Mouse (Mus musculus): Measurements from ENCODE around the gene Dlgap1. TPM values are rescaled to one million over a fixed set of nuclear protein-coding genes. Genes with fewer than 3 reads are reported as not detected.

Dlgap1 gene
- total RNA-seq, 2 experiments from 2014 or later = 0.40 to 0.53 TPM

GRCm38 (mm10) chr17:70172500-70173036 is 203.7 kb downstream of the Dlgap1 start:
- no peak for DNase-seq
- intact Hi-C loops (cut with DNase I) = no loop called here

GRCm38 (mm10) chr17:70173916-70174315 is 205.0 kb downstream of the Dlgap1 start:
- intact Hi-C loops (cut with DNase I) = no loop called here
- no peak for DNase-seq

GRCm38 (mm10) chr17:70191228-70191627 is 222.4 kb downstream of the Dlgap1 start:
- intact Hi-C loops (cut with DNase I) = no loop called here
- no peak for DNase-seq

GRCm38 (mm10) chr17:70222891-70223290 is 254.0 kb downstream of the Dlgap1 start:
- no peak for DNase-seq
- intact Hi-C loops (cut with DNase I) = no loop called here

- intact Hi-C loops (cut with DNase I) = no loop called here
- no peak for DNase-seq
Observed at GRCm38 (mm10) chr17:70247342-70247741, 278.5 kb downstream of the Dlgap1 start.

GRCm38 (mm10) chr17:70248250-70248649 is 279.4 kb downstream of the Dlgap1 start:
- intact Hi-C loops (cut with DNase I) = no loop called here
- DNase-seq = no peak

GRCm38 (mm10) chr17:70252476-70252875 is 283.6 kb downstream of the Dlgap1 start:
- intact Hi-C loops (cut with DNase I) = no loop called here
- DNase-seq = no peak

GRCm38 (mm10) chr17:70256371-70256770 is 287.5 kb downstream of the Dlgap1 start:
- intact Hi-C loops (cut with DNase I) = no loop called here
- no peak for DNase-seq

GRCm38 (mm10) chr17:70263156-70263555 is 294.3 kb downstream of the Dlgap1 start:
- no peak for DNase-seq
- intact Hi-C loops (cut with DNase I) = no loop called here

- intact Hi-C loops (cut with DNase I) = no loop called here
- no peak for DNase-seq
Observed at GRCm38 (mm10) chr17:70272125-70272524, 303.3 kb downstream of the Dlgap1 start.

GRCm38 (mm10) chr17:70287708-70288107 is 318.8 kb downstream of the Dlgap1 start:
- intact Hi-C loops (cut with DNase I) = no loop called here
- DNase-seq = no peak

- DNase-seq = no peak
- intact Hi-C loops (cut with DNase I) = no loop called here
Observed at GRCm38 (mm10) chr17:70294106-70294505, 325.2 kb downstream of the Dlgap1 start.

- intact Hi-C loops (cut with DNase I) = no loop called here
- no peak for DNase-seq
Observed at GRCm38 (mm10) chr17:70301941-70302478, 333.1 kb downstream of the Dlgap1 start.

- intact Hi-C loops (cut with DNase I) = no loop called here
- DNase-seq = no peak
Observed at GRCm38 (mm10) chr17:70302656-70303055, 333.8 kb downstream of the Dlgap1 start.

GRCm38 (mm10) chr17:70305021-70305420 is 336.1 kb downstream of the Dlgap1 start:
- intact Hi-C loops (cut with DNase I) = no loop called here

GRCm38 (mm10) chr17:70307418-70308176 is 338.7 kb downstream of the Dlgap1 start:
- no peak for DNase-seq
- intact Hi-C loops (cut with DNase I) = no loop called here

More at GRCm38 (mm10) chr17:70305021-70305420, 336.1 kb downstream of the Dlgap1 start:
- no peak for DNase-seq

- intact Hi-C loops (cut with DNase I) = no loop called here
- peak; percentile 1 to 2 for DNase-seq
Observed at GRCm38 (mm10) chr17:70308364-70309231, 339.7 kb downstream of the Dlgap1 start.

GRCm38 (mm10) chr17:70316327-70316726 is 347.5 kb downstream of the Dlgap1 start:
- no peak for DNase-seq
- intact Hi-C loops (cut with DNase I) = no loop called here

- intact Hi-C loops (cut with DNase I) = no loop called here
- no peak for DNase-seq
Observed at GRCm38 (mm10) chr17:70317779-70318178, 348.9 kb downstream of the Dlgap1 start.

- intact Hi-C loops (cut with DNase I) = no loop called here
- DNase-seq = no peak
Observed at GRCm38 (mm10) chr17:70321976-70322375, 353.1 kb downstream of the Dlgap1 start.

GRCm38 (mm10) chr17:70333440-70333839 is 364.6 kb downstream of the Dlgap1 start:
- intact Hi-C loops (cut with DNase I) = no loop called here
- no peak for DNase-seq

Measured in heart, postnatal 10 days (tissue).